Mouse (Mus musculus) ES-Bruce4 (cell line): ENCODE results near the gene Furin.

Experiments used
- CTCF ChIP-seq: IDR thresholded peaks from one replicate; pipeline ENCODE4 v1.8.1; 2011; ENCODE audit warnings: low read depth, low read length
- EP300 ChIP-seq: IDR thresholded peaks from 2 replicates; pipeline ENCODE4 v1.6.1; 2011; ENCODE audit warnings: low read depth, low read length; ENCODE audit not compliant: insufficient read depth

- no peak for TF ChIP-seq CTCF
- no peak for TF ChIP-seq EP300
Measured at GRCm38 (mm10) chr7:80387633-80388543, 17.3 kb downstream of the Furin start, which contains the start of gene Fes.
